Mouse (Mus musculus) urinary bladder, postnatal 4 days (tissue): Measurements from ENCODE around the gene Ywhah.

Experiments
- DNase-seq, 2 experiments: peaks; one replicate each; pipeline ENCODE4 v3.0.0; 2021 to 2022; ENCODE audit warnings: low spot score in 2 of 2

Ywhah gene

DNA sequence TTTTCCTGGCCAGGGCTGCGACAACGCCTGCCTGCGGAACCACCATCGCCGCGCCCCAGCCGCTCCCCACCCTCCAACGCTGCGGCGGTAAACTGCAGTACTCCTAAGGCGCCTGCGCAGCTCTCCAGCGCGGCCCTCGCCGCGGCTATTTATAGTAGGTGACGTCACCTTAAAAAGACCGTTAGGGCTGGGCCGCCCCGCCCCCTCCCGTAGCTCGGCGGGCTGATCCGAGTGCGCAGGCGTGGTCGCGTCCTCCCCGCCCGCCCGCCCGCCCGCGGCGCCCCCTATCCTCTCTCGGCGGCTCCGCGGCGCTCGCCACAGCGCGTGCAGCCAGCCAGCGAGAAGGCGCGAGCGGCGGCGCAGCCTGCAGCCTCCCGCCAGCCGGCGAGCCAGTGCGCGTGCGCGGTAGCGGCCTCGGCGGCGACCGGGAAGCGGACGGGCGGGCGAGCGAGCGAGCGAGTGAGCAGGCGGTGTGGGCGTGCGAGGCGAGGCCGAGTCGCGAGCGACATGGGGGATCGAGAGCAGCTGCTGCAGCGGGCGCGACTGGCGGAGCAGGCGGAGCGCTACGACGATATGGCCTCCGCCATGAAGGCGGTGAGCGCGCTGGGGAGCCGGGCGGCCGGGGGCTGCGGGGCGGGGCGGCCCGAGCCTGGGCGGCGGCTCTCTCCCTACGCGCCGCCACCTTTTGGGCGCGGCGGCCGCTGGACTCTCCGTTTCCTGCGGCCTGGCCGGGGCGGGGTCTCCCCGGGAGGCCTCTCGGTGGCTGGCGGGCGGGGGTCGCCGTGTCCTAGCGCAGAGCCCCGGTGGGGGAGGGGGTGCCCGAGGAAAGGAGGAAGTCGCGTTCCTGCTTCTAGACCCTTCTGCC lies at the start of gene Ywhah:
Gene Ywhah, plus strand, starts transcription at position 256 of the 865 bp plus-strand sequence.
- DNase-seq: peak; percentile 95 to 96

DNA sequence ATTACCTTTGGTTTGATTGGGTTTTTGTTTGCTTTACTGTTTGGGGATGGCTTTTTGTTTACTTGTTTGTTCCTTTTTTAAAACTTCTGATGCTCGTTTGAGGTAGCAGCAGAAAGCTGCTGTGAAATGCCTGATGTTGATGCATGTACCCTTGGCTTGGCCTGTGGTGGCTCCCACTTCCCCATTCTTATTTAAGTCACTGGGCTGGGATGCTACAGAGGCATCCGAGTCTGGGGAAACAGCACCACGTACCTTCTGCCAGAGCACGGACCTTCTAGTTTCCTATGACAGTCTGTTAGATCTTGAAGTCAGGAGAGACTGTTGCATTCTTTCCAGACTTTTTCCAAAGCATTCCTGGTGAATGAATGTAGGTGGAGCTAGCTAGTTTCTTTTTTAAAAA lies 42.1 kb upstream of the Ywhah start:
- no peak for DNase-seq

DNA sequence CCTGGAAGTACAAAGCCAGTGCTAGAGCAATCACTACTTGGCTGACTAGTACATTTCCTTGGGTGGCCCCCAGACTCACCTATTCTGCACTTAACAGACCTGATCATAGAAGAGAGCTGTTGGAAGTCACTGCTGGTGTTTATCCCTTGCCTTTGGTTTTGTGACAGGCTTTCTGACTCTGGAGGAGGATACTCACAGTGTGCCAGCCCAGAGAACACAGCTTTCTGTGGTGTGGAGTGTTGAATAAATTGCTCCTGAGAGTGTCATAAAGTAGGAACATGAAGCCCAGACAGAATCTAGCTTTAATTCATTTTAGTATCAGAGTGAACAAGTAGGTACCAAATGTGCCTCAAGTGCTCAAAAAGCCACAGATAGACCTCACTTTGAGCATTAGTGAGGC lies 41.4 kb upstream of the Ywhah start:
- no peak for DNase-seq

DNA sequence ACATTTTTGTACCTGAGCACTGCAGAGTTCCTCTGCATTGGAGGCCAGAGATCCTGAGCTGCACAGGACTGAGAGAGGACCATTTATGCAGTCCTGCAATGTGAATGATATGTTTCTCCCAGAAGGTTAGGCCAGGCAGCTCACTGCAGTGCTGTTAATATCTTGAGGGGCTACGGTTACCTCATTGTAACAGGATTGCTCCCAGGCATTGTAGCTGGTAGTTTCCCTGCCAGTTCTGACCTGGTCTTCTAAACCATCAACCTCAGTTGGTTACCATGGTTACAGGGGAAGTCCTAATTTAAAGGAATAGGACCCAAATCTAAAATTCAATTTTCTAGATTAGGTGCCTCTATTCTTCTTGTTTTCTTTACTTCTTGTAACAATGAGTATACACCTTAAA lies 33.2 kb upstream of the Ywhah start:
- no peak for DNase-seq

DNA sequence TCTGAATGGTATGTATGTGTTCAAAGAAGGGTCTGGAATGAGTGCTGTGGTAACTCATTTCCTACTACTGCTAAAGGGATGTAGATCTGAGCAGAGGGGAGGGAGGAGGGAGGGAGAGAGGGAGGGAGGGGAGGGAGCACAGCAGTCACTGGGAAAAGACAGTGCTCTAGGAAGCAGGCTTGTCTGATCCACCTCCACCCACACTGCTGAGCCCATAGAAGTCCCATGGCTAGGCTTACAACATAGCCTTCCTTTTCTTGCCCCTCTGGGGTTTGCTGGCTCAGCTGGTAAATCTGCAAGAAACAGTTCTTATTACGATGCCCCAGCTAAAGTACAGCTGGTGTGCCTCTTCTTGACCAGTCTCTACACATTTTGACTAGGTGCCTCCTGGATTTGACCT lies 30.7 kb upstream of the Ywhah start:
- no peak for DNase-seq

DNA sequence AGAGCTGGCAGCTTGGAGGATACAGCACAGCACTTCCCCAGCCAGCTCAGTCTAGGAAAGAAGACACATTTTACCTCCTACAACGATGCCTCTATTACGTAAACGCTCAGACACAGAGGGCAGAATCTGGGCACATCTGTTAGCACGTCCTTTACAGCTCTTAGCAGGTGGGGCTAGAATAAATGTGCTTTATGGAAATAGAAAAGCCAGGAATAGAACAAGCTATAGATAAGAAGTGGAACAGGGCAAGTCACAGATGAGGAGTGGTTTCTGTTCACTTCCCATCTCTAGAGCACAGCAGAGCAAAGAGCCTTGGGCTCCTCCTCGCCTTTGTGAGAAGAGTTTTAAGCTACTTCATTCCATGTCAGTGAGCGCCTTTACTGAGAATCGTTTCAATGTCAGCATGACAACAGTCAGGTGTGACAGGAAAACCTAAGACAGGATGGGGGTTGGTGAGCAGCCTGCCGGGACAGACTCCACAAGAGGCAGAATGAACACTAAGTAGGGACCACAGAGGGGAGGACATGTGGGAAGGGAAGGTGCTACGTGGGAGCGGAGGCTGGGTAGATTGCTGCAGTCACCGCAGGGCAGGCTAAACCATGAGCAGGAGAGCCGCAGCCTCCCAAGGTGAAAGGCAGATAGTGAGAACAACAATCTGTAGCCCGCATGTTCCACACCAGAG lies 28.5 kb upstream of the Ywhah start:
- DNase-seq: no peak

DNA sequence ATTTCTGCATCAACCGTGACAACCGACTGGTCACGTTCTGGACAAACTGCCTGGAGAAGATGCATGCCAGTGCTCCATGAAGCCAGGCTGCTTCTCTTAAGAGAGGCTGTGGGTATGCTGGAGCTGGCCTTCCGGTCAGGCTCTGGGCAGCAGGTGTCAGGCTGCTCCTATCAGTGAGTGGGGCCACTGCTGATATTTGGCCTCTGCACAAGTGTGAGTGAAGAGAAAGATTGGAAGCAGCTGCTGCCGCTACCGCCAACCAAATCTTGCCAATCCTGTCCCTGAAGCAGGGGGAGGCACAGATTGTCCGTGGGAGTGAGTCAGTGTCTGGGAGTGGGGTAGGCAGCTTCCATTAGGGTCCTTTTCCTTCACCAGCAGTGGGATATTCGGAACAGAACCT lies 27.5 kb upstream of the Ywhah start:
- DNase-seq: peak in 1 of 2 experiments; percentile 37

DNA sequence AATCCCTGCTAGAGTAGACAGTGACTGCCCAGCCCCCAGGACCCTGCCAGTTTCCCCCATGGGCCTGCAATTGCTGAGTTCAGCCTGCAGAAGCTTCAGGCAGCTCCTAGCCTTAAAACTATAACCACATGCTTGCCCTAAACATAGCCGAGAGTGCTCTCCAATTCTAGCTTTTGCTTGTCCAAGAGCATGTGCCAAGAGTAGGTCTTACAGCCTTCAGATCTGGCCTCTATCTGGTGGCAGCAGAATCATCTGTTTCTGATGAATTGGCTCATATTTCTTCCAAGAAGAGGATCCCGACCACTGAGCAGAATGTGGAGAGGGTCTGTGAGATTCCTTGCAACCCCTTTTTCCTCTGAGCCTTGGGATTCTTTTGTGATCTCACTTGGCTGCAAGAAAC lies 24.1 kb upstream of the Ywhah start:
- DNase-seq: peak in 1 of 2 experiments; percentile 17

DNA sequence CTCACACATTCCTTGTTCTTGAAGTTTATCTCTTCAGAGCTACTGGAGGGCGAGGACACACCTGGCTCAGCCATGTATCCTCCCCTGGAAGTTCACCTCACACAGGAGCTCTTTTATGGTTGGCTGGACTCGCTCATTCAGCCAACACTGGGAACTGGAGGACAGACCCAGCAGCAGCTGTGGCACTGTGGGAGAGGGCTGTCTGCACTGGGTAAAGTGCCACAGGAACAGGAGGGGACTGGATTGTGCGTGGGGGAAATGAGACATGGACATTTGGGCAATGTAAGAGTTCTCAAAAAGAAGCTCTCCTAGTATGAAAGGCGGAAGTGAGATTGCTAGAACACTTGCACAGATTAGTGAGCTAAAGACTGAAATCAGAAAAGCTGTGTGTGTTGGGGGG lies 22.9 kb upstream of the Ywhah start:
- DNase-seq: no peak

DNA sequence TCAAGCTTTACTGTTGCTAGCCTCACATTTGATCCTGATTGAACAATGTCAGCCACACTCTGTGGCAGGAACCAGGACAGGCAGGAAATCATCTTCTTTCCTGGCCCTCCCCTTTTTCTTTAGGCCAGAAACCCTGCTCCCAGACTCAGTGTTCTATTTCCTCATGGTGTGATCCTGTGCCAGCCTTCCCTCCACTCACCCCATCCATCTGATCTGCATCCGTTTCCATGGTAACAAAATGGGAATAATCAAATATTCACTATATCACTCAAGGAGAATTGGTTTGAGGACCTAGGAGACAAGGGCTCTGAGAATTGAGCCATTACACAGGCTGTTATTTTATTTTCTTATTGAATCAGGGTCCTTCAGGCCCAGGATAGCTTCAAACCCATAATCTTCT lies 22.1 kb upstream of the Ywhah start:
- no peak for DNase-seq

DNA sequence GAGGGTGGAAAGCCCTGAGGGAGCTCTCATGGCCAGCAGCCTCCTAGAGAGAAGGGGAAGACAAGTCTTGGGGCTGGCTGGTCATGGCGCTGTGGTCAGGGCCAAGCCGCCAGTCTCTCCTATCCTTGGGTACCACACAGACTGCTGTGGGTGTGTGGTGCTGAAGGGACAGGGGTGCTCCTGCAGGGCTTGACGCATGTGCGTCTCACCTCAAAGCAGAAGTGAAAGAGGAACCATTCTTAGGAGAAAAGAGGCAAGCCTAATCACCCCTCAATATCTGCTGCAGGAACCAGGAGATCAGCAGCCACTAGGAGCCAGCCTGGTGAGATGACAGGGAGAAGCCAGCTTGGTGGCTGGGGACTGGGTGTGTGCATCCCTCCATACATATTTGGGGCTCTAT lies 20.9 kb upstream of the Ywhah start:
- DNase-seq: no peak

DNA sequence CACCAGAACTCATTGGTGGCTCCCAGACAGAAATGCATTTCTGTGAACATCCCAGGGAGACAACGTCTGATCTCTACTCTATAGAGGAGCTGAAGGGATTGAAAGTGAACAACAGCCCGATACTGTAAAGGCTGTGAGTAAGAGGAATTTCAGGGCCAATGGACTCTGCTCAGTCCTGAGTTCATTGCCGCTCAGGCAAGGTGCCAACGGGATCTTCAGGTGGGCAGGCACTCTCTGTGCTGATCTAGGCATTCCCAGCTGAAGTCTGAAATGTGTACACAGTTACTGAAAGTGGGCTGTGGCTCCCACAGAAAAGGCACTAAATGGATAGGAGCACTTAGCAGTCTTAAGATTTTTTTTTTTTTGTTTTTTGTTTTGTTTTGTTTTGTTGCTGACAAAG lies 19.8 kb upstream of the Ywhah start:
- DNase-seq: no peak

DNA sequence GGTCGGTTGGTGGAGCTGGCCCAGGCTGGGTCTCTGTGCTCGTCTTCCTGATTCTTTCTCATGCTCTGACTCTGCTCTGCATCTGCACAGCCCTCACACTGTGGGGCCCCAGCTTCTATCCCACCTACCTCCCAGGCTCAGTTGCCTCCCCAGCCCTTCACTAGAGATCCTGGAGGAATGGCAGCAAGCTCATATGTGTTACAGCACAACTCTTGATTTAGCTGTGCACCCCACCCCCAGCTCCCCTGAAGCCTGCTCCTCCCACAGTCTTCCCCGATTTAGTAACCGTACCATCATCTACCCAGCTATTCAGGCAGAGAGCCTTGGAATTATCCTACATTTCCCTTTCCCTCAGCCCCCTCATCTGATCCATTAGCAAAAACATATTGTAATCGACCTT lies 17.5 kb upstream of the Ywhah start:
- DNase-seq: no peak

DNA sequence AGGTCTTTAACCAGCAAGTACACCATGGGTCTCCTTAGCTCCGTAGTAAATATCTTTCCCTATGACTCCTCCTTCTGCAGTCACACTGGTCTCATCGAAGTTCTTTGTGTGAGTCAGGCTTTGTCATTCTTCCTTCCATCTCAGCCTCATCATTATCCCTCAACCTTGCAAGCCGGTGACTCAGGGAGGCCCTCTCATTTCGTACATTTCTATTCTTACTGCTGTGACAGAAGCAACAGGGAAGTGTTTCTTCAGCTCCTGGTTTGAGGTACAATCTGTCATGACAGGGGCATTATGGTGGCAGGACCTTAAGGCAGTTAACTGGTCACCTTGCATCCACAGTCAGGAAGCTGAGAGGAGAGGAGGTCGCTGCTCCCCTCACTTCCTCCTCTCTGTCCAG lies 15.8 kb upstream of the Ywhah start:
- no peak for DNase-seq

DNA sequence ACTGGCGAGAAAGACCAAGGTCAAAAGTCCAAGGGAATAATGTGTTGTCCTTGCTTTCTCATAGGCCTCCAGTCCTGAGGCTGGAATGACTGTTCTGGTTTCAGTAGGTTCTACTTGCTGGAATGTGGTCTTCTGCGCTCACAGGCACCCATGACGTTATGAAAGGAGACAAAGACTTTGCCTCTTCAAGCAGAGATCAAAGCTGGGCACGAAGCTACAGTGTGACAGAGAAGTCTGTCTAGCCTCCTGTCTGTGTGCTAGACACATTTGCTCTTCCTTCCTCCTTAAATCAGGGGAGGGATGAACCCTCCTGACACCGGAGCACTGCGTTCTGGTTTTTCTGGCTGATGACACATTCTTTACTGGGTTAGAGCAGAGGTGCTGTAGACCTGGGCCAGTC lies 15.1 kb upstream of the Ywhah start:
- no peak for DNase-seq

DNA sequence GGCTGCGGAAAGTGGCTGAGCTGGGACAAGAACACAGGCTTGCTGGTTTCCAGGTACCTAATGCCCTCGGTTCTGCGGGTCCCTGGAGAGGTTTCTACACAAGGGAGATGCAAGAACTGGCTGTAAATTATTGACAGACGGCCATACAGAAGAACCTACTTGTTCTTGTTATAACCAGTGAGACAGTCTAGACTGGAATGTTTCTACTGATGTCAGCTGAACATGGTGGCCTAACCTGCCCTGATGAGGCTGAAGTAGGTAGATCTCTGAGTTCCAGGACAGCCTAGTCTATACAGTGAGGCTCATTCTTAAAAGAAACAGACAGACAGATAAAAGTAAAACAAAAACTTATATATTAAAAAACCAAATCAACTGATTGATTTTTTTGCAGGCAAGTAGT lies 14.5 kb upstream of the Ywhah start:
- no peak for DNase-seq

DNA sequence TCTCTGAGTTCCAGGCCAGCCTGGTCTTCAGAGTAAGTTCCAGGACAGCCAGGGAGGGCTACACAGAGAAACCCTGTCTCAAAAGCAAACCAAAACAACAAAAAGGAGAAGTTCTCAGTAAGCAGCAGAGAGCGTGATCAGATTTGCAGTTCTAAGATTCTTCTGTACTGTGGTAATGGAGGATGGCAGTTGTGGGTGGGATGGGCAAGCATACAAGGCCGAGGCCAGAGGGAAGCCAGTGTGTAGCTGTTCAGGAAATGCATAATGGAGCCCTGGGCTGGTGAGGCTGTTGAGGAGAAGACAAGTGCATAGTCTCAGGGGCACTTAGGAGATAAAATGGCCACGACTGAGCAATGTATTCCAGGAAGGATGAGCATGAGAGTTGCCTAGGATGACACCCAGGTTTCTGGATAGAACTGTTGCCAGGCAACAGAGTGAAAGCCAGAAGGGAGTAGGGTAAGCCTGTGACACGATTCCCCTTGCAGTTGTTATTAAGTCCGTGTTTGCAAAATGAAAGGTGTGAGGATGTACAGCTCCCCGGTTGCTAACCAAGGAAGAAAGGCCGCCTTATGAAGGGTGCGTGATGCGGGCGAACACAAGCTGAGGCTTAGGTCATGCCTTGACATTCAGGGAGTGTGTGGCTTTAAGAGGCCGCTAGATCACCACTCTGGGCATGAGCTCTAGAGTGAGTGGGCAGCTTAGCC lies 13.0 kb upstream of the Ywhah start:
- no peak for DNase-seq

DNA sequence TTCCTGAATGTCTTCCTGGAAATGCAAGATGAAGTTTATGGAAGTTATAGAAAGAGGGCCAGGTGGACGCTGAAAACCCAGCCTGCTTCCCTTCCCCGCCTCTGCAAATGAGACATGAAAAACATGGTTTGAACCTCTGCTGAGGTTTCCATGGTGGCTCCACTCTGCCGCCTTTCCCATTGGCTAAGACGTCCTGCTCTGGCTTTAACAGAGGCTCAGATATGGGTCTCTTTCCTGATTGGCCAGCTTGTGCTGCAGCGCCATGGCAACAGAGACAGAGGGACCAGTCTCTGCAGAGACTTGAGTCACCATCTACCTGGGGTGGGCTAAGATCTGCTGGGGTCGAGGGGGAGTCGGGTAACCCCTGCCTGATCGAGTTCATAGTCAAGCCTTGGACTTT lies 11.9 kb upstream of the Ywhah start:
- DNase-seq: no peak

DNA sequence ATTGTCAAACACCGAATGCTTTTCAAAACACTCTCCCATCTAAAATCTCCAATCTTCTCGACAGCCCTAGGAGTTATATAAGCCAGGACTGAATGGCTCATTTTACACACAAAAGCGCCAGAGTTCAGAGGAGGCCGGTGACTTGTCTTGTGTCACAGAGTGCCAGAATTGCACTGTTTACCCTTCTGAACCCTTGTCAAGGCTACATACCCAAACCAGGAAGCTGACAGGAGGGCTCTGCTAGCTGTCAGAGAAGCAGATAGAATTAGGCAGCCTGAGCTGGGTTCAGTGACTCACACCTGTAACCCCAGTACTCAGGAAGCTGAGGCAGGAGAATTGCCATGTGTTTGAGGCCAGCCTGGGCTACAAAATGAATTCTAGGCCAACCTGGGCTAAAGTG lies 11.2 kb upstream of the Ywhah start:
- DNase-seq: no peak

DNA sequence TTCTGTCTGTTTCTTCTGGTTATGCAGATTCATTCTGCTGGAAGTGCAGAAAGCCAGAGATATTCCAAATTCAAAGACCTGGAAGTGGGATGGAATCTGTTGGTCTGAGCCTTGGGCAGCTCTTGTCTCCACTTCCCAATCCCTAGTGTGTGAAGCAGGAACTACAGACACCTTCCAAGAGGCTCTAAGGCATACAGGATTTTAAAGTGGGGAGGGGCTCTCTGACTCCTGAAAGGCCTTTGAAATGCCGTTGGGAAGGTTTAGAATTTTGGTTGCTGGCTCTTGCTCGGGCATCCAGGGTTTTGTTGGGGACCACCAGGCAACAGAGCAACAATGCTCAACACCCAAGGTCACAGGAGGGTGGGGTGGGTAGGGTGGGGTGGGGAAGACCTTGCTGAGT lies 9.3 kb upstream of the Ywhah start:
- DNase-seq: no peak

DNA sequence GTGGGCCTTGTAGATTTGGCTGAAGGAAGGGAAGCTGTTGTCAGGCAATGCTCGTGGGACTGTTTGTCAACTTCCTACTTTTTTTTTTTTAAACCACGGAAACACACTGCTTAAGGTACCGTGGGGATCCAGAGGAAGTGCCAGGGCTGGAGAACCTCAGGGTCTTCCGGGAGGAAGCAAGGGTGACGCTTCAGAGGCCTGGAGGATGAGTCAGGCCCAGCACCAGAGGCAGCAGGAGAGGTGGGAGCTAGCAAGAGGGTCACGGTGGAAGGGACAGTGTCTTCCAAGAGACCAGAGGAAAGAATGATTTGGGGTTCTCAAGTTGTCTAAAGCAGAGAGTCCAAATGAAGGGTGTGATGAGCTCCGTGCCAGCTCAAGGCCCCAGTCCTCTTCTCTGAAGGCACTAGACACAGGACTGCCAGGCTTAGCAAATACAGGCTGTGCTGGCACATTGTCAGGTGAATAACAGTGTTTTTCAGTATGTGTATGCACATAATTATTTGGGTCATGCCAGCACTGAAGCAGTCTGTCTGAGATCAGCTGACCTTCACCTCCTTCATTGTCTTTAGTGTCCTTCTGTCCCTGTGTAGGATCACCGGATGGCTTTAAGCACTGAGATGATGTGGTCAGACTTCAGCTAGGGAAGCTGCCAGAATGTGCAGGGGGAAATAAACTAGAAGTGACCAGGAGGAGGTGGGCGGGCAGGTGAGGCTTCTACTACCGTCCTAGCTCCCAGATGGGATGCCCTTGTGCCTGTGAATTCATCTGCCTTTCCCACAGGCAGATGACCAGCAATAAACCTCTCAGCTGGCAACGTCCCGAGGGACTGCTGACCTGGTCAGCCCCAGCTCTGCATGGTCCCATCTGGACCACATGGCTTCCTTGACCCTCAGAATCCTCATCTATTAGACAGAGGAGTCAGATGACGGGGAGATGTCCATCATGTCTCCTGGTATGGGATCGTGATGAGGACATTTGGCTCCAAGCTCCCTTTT lies 8.5 kb upstream of the Ywhah start:
- no peak for DNase-seq
